10 mouse cellular contexts compared by ENCODE assay signal in the genomic region with DNA sequence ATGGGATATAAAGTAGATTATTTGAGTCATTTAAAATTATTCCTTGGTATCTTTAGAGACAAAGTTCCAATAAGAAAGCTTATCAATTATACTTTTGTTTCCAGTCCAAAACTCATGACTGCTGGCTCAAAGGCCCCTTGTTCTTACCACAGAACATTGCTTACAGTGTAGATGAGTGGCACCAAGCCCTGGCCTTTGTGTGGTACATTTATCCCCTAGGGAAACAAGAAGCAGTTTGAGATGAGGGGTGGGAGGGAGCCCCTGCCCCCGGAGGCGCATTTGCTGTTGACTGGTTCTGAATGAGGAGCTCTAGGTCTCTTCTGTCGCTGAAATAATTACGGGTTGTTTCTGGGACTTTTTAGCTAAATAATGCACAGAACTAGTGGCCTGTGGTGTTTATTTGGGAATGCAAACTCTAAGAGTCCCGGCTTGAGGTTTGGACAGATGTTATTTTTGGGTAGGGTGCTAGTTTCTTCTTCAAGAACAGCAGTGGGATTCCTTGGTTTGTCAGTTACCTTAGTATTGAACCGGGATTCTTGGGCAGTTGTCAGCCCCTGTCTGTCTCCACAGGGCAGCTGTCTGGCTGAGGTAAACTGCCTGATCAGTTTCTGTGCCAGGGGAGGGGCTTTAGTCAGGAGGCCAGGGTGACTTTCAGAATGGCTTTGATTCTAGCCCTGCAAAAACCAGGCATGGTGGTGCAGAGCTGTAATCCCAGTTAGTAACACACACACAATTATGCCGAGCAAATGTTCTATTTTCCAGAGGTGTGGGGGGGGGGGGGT. TPM values are rescaled to one million over a fixed set of nuclear protein-coding genes. Genes with fewer than 3 reads are reported as not detected.
A peak's percentile ranks its signal among the peaks of the same experiment; 100 is the strongest.
DNase-seq lines count a peak whose midpoint lies in the region; ATAC-seq lines count a peak whose summit lies in the region.
"Had no signal": no experiment of that assay in that cellular context is flagged by ENCODE, and none has a peak within 500 bp of the region (broad histone marks: within the 10 kb centered on the region; RNA-seq: fewer than 3 reads in every experiment).

No protein-coding gene starts in this region.

- no peaks in the 10 kb centered on the region for H3K27me3 ChIP-seq in heart, embryonic 12.5 days (replicated peaks)
- no peaks in the 10 kb centered on the region for H3K27me3 ChIP-seq in heart, embryonic 16.5 days (ENCODE audit: control insufficient read depth, insufficient read depth, low read length)
- H3K27me3 ChIP-seq in midbrain, embryonic 13.5 days: no peaks in the 10 kb centered on the region

- intact Hi-C loops in heart, postnatal 36 days (cut with DNase I): no loop called here

- no peaks in the 10 kb centered on the region for H3K36me3 ChIP-seq in heart, embryonic 12.5 days
- H3K36me3 ChIP-seq in heart, embryonic 16.5 days (ENCODE audit: control insufficient read depth, insufficient read depth): no peaks in the 10 kb centered on the region
- no peaks in the 10 kb centered on the region for H3K36me3 ChIP-seq in midbrain, embryonic 13.5 days

- H3K27ac ChIP-seq in heart, embryonic 12.5 days (ENCODE audit: poor library complexity, severe bottlenecking): peak overlapping the region; percentile 97
- peak overlapping the region; percentile 94 for H3K27ac ChIP-seq in heart, embryonic 16.5 days (ENCODE audit: low read length)
- peak overlapping the region; percentile 98; the same call in 1 of the 2 replicates for H3K27ac ChIP-seq in midbrain, embryonic 13.5 days

- no peak overlapping the region for H3K4me3 ChIP-seq in heart, embryonic 12.5 days
- no peak overlapping the region for H3K4me3 ChIP-seq in heart, embryonic 16.5 days (ENCODE audit: low read length)
- no peak overlapping the region for H3K4me3 ChIP-seq in midbrain, embryonic 13.5 days (replicated peaks)

- H3K4me1 ChIP-seq in heart, embryonic 12.5 days (replicated peaks): peaks cover 75% of the 10 kb centered on the region
- peaks cover 53% of the 10 kb centered on the region for H3K4me1 ChIP-seq in heart, embryonic 16.5 days (ENCODE audit: control insufficient read depth, insufficient read depth, low read length)
- peaks cover 45% of the 10 kb centered on the region for H3K4me1 ChIP-seq in midbrain, embryonic 13.5 days (replicated peaks)

- ATAC-seq in heart, embryonic 12.5 days (ENCODE audit: insufficient number of reproducible peaks, low FRiP score): no peak
- ATAC-seq in heart, embryonic 16.5 days (replicated peaks; ENCODE audit: extremely low read depth, insufficient read depth, low FRiP score): no peak
- ATAC-seq in midbrain, embryonic 13.5 days: no peak

- no peak for DNase-seq in heart, postnatal 36 days
- peak; percentile 56 for DNase-seq in adipocyte (ENCODE audit: low spot score)
- DNase-seq in gastrocnemius, postnatal 10 days: no peak
- no peak for DNase-seq in adrenal gland, adult 18-20 months (ENCODE audit: low spot score in 2 of 2)
- no peak for DNase-seq in frontal cortex, adult 2 months (ENCODE audit: extremely low spot score in 1 of 2, low spot score in 1 of 2)
- DNase-seq: thymus, postnatal 4 days had no signal

- WGBS in heart, embryonic 12.5 days: 70% methylated on average over 7 of the region's 7 CpGs
- 72% methylated on average over 7 of the region's 7 CpGs for WGBS in heart, embryonic 16.5 days
- 70% methylated on average over 7 of the region's 7 CpGs for WGBS in midbrain, embryonic 13.5 days

- no peak overlapping the region for H3K4me2 ChIP-seq in heart, embryonic 12.5 days
- H3K4me2 ChIP-seq in heart, embryonic 16.5 days (ENCODE audit: low read depth, low read length): no peak overlapping the region
- no peak overlapping the region for H3K4me2 ChIP-seq in midbrain, embryonic 13.5 days (replicated peaks)

- H3K9me3 ChIP-seq in heart, embryonic 12.5 days (replicated peaks): no peaks in the 10 kb centered on the region
- H3K9me3 ChIP-seq in heart, embryonic 16.5 days (replicated peaks; ENCODE audit: control insufficient read depth, low read length): no peaks in the 10 kb centered on the region
- H3K9me3 ChIP-seq in midbrain, embryonic 13.5 days: no peaks in the 10 kb centered on the region
- H3K9me3 ChIP-seq: G1E had no signal

- H3K9ac ChIP-seq in heart, embryonic 12.5 days: no peak overlapping the region
- peak overlapping the region; percentile 62 for H3K9ac ChIP-seq in heart, embryonic 16.5 days (ENCODE audit: low read length)
- H3K9ac ChIP-seq in midbrain, embryonic 13.5 days (replicated peaks): no peak overlapping the region

RNA-seq across cellular contexts. Expression of a gene that starts 19.4 kb away (rescaled TPM):
- 7.9 and 13.2 TPM in 2 replicates for polyA plus RNA-seq in heart, embryonic 12.5 days (2016; fragmentation: Nextera tagmentation; extraction: Ambion mirVana)
- 10 to 100 TPM; 12.2 to 12.7 TPM for total RNA-seq in heart, postnatal 36 days (2021)
- 9.8 and 14.3 TPM in 2 replicates for polyA plus RNA-seq in heart, embryonic 16.5 days (2015; fragmentation: Nextera tagmentation; extraction: Ambion mirVana)
- 7.5 and 8.6 TPM in 2 replicates for polyA plus RNA-seq in midbrain, embryonic 13.5 days (2015; fragmentation: Nextera tagmentation; extraction: Ambion mirVana)
- 10 to 100 TPM; 10.9 to 12.3 TPM for total RNA-seq in gastrocnemius, postnatal 10 days (2021)
- 10 to 100 TPM; 46.3 to 46.8 TPM for total RNA-seq in adrenal gland, adult 18-20 months (2021)
- polyA plus RNA-seq in frontal cortex, adult 2 months (2012; rRNA removed): 10.6 TPM in 2 replicates

RNA-seq across cellular contexts. Expression of a gene that starts 19.7 kb away (rescaled TPM):
- 23.1 and 27.8 TPM in 2 replicates for polyA plus RNA-seq in heart, embryonic 12.5 days (2016; fragmentation: Nextera tagmentation; extraction: Ambion mirVana)
- 10 to 100 TPM in 1 of 2 experiments, 1 to 10 TPM in 1; 9.3 to 12.3 TPM for total RNA-seq in heart, postnatal 36 days (2021)
- 23.4 and 24.2 TPM in 2 replicates for polyA plus RNA-seq in heart, embryonic 16.5 days (2015; fragmentation: Nextera tagmentation; extraction: Ambion mirVana)
- 13.6 and 14.8 TPM in 2 replicates for polyA plus RNA-seq in midbrain, embryonic 13.5 days (2015; fragmentation: Nextera tagmentation; extraction: Ambion mirVana)
- 10 to 100 TPM; 11.0 to 11.1 TPM for total RNA-seq in gastrocnemius, postnatal 10 days (2021)
- 10 to 100 TPM; 41.3 to 57.0 TPM for total RNA-seq in adrenal gland, adult 18-20 months (2021)
- 16.2 and 16.6 TPM in 2 replicates for polyA plus RNA-seq in frontal cortex, adult 2 months (2012; rRNA removed)

RNA-seq across cellular contexts. Expression of a gene that starts 19.8 kb away (rescaled TPM):
- polyA plus RNA-seq in heart, embryonic 12.5 days (2016; fragmentation: Nextera tagmentation; extraction: Ambion mirVana): 0.10 and 3.7 TPM in 2 replicates
- total RNA-seq in heart, postnatal 36 days (2021): 1 to 10 TPM in 1 of 2 experiments, under 1 TPM in 1; 0.33 to 1.7 TPM
- 0.87 and 4.3 TPM in 2 replicates for polyA plus RNA-seq in heart, embryonic 16.5 days (2015; fragmentation: Nextera tagmentation; extraction: Ambion mirVana)
- polyA plus RNA-seq in midbrain, embryonic 13.5 days (2015; fragmentation: Nextera tagmentation; extraction: Ambion mirVana): not detected in 2 replicates
- under 1 TPM in 1 of 2 experiments, not detected in 1; 0.56 TPM for total RNA-seq in gastrocnemius, postnatal 10 days (2021)
- not detected for total RNA-seq in adrenal gland, adult 18-20 months (2021)
- polyA plus RNA-seq in frontal cortex, adult 2 months (2012; rRNA removed): 0.13 TPM in 1 of 2 replicates, not detected in the other
- total RNA-seq: G1E had no signal
- polyA plus RNA-seq: G1E had no signal
